Mouse (Mus musculus) layer of hippocampus, adult 9-11 months (tissue): ENCODE results near the gene Nmnat2.

Experiments used
- DNase-seq: peaks from one replicate; pipeline ENCODE4 v3.0.0; 2022

The Nmnat2 gene

DNA sequence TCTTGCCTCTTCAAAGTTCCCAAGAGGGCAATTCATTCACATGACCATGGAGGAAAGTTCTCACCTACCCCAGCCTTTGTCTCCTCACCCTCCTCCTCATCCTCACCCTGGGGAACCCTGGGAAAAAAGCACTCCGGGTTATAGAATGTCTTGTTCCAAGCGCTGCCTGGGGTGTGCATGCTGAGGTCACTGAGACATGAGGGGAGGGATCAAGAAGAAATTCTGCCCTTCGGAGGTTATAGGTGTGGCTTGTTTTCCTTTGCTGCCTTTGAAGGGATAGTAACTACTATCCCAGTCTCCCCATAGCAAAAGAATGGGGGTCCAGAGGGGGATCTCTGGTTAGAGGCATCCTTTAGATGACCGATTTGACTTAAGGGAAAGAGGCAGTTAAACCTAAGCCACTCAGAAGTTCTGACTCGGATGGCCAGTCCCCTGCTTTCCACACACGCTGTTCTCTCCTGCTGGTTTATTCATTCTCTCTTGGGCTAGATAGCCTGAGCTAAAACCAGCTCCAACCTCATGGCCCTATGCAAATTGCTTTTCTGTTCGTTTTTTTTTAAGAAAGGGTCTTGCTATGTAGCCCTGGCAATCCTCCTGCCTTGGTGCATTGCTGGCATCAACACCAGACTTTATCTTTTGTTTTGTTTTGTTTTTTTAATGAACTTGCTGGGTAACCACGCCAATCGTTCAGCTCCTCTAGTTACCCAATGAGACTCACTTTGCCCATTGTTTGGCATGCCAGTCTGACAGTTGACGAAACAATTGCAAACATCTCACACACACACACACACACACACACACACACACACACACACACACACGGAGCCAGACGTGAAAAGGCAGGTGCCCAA is 139.7 kb downstream of the Nmnat2 start:
- no peak for DNase-seq

DNA sequence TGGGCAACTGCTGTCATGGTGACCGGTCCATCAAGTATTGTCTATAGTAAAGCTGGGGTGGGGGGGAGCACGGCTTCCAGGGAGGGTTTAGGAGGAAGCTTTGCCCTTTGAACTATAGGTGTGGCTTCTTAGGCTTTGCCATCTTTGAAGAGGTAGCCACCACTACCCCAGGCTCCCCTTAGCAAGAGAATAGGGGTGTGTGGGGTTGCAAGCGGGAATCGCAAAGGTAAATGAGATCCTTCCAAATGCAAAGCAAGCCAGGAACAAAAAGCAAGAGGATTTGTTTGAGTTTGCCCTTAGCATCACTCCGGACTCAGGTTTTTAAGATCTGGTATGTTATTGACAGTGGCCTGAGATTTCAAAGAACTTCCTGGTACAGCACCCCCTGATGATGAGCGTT is 140.5 kb downstream of the Nmnat2 start:
- no peak for DNase-seq

DNA sequence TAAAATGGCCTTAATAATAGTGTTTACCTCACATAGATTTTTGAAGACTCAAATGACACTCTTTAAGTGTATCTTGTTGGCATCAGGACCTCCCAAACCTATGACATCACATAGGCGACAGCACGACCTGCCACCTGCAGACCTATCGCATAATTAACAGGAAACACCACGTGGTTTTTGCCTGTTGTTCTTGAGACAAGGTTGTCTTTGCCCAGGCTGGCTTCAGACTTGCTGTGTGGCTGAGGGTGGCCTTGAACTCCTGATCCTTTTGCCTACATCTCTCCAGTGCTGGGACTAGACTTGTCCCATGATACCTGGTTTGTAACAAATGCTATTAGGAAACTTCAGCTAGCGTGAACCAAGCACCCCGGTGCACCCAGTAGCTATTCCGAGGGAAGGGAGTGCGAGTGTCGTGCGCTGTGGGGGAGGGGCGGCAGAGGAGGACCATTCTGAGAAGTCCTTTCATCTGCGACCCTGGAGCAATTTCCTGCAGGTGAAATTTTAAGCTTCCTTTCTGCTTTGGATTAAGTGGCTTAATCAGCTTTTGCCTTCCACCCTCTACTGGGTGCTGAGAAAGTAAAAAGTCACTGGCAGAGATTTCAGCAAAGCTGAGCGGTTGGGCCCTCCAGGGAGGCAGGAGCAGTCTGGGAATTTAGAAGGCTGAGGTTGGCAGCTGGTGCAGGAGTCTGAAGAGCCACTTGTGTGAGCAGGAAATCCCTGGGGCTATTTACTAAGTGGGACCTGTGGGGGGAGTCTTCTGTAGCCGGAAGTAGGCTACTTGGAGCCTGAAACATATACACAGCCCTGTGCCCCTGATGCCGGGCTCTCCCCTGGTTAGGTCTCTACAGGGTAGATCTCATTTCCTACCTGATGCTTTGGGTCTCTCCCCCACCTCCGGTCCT is 141.3 kb downstream of the Nmnat2 start:
- DNase-seq: no peak

DNA sequence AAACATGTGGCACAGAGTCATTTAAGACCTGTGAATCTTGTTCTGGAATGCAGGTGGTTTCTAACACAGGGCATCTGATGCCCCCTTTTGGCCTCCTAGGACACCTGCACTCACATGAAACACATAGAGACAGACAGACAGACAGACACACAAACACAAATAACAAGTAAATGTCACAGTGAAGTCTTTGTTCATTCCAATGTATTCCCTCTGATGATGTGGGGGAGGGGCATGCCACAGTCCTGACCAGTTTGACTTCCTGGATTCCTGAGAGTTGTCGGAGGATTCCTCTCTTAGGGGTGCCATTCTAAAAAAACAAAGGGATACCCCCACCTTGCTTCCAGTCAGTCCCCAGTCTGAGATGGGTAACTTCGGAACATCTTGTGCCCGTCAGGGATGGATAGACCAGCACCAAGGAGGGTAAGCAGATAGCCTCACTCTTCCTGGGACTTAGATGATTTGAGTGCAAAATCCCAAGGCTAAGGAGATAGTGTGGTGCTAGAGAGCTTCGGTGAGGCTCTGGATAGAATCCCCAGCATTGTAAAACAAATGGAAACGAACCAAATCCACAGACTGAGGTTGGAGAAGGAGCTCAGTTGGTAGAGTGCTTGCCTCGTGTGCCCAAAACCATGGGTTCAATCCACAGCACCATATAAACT is 142.4 kb downstream of the Nmnat2 start:
- DNase-seq: no peak

DNA sequence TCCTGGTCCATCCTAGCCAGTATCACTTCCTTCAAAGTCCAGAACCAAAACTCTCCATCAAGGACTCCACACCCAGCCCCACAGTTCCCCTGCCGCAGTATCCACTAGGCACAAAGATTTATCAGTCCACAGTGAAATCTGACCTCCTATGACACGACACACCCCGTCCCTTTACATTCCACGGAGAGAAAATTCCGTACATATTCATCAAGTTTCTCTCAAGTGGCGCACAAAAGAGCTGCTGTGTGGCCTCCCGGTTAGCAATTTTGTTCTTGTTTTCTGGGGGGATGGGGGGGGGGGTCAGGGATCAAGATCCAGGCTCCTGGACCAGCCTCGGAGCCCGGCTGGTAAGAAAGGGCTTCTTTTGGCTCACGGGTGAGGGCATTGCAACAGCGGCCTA is 143.8 kb downstream of the Nmnat2 start:
- DNase-seq: no peak

DNA sequence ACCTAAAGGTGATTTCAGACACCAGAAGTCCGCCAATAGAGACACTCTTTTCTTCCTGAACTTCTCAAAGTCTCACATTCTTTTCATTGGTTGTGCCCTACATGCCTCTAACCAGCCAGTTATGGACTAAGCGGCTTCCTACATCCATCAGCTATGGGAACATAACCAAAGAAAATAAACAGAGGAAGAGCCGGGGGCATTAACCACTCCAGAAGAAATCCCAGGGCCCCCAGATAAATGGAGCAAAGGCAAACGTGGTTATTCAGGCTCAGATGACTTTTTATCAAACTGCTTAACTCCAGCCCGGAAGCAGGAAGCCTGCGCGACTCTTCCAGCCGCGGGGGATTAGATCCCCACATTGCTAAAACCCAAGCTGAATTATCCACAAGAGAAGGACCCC is 146.1 kb downstream of the Nmnat2 start:
- no peak for DNase-seq

DNA sequence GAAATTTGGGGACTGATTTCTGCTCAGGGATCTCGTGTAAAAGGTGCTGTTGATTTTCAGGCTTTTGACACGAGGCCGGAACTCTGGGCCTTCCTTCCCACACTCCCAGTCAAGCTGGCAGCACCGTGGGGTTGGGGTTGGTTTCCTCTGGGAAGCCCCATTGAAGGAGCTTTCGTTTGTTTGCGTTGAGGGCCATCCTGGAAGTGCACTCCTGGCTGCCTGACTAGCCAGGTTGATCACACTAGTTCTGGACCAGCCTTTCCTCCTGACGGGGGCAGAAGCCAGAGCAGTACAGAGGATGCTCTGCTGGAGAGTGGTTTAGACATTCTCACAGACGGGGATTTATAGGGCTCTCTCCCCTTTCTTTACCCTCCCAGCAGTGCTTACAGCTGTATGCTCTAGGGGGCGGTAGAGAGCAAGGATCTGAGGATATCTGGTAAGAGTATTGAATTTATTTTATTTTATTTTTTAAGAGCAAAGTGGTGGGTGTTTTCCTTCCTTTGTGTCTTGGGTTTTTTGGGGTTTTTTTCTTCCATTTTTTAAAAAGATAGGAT is 146.6 kb downstream of the Nmnat2 start:
- no peak for DNase-seq

DNA sequence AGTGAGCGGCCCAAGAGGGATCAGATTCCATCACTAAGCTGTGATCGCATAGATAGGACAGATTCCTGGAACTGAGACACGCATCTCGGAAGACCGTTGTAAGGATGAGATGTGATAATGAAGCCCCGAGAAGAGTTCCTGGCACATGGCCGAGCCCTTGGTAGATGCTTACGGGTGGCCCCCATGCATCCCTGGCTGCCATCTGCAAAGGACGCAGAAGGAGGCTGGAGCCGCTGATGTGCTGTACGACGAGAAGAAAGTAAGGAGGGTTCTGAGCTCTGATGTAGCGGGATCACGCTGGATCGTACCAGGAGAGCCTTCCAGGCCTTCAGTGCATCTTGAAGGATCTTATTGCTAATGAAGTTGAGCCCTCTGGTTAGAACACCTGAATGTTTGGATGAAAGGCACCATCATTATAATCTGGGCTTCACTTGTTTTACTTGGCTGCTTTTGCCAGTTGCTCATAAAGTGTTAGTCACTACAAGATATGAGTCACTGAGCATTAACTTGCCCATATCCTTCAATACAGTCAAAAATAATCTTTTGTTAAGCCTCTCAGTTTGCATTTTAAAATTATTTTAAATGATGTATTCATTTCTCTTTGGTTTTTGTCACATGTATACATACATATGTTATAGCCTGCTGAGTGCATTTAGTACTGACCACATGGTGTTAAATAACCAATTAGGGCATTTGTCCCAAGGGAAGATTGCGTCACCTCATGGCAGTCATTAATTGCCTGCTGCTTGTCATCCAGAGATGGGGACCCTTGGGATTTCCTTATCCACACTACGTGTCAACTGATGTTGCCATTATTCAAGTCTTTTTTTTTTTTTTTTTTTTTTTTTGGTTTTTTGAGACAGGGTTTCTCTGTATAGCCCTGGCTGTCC is 147.7 kb downstream of the Nmnat2 start:
- DNase-seq: no peak

DNA sequence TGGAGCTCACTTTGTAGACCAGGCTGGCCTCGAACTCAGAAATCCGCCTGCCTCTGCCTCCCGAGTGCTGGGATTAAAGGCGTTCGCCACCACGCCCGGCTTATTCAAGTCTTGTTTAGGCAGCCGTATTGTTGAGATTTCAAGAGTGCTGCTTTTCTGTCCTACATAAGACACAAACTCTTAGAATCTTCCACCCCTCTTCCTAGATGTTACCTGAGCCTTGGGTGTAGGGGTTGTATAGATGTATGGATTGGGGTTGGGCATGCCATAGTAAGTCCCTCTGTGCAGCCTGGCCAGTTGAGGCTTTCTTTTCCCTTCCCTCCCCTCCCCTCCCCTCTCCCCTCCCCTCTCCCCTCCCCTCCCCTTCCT is 148.4 kb downstream of the Nmnat2 start:
- no peak for DNase-seq

DNA sequence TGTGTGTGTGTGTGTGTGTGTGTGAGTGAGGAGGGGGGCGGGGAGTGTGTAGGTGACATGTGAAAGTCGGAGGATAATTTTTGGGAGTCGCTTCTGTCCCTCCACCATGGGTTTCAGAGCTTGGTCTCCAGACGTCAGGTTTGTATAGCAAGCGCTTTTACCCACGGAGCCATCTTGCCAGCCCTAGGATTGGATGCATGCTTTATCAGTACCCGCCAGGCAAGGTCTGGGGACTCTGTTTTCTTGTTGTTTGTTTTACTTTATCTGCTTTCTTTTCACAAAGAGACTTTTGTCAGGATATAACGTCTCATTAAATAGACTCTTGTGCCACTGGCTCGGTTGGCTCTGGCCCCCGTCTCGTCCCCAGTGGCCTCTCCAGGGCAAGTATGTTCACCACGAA is 150.0 kb downstream of the Nmnat2 start:
- no peak for DNase-seq

DNA sequence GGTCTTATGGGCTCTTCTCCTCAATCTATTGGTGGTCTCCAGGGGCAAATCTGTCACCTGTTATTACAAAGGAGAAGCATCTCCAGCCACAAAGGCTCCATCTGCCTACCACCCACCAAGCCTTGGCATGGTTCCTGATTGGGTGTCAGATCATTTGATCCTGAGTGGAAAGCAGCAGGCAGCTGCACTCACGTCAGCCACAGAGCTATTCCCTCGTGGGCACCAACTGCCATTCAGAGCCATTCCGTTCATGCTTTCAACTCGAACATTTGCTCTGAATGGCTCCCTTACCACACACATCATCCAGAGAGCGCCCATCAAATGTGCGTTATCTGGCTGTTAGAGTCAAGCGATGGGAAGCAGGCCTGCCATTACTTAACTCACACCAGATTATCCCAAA is 153.1 kb downstream of the Nmnat2 start:
- DNase-seq: peak; percentile 66

DNA sequence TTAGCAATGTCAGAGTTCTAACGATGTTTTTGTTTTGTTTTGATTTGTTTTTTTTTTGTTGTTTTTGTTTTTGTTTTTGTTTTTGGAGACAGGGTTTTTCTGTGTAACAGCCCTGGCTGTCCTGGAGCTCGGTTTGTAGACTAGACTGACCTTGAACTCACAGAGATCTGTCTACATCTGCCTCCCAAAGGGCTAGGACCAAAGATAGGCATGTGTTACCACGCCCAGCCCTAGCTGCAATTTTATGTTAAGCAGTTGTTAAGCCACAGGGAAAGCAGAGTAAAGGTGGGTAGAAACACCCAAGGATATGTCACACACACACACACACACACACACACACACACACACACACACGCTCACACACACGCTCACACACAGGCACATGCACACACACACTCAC is 154.6 kb downstream of the Nmnat2 start:
- DNase-seq: no peak

DNA sequence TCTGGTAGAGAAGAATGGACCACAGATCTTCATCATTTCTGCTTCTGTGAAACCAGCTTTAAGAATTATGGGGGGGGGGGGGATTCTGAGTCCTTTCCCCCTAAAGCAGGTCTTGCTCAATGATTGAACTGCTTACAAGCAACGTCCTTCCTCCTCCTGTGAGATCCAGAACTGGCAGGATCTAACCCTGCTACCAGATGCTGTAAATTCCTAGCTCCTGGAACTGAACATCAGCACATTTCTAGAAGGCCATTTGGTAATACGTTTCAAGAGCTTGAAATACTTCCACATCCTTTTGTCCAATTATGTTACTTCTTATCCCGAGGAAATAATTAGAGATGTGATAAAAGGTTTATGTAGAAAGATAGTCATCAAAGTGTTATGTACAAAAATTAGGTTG is 155.0 kb downstream of the Nmnat2 start:
- DNase-seq: no peak

DNA sequence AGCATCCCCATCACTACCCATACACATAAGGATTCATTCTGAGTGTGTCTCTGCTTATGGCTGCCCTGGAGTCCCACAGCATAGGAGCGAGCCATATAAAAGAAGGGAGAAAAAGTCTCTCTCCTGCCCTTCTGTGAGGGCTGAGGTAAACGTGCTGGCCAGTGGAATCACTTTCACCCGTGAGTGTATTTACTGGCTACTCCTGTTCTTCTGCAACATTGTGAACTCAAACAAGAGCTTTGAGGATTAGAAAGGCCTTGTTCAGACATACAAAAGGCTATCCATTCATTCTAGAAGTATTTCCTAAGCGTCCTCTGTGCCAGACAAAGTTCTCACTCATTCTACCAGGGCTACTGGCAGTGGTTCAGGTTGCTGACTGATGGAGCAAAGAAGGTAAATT is 156.8 kb downstream of the Nmnat2 start:
- no peak for DNase-seq

DNA sequence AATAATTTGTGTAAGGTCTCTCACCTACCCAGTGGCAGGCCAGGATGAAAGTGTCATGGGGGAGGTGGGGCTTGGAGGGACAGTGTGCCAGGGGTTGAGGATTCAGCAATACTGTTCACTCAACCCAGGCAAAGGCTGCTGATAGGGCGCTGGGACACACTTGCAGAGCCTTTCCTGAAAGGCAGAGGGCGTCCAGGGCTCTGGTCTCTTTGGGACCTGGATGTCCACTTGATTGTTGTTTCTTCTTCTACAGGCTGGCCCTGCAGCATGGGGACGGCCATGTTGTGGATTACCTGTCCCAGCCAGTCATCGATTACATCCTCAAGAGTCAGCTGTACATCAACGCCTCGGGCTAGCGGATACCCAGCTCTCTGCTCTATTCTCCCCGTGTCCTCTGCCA is 160.5 kb downstream of the Nmnat2 start:
- DNase-seq: no peak

DNA sequence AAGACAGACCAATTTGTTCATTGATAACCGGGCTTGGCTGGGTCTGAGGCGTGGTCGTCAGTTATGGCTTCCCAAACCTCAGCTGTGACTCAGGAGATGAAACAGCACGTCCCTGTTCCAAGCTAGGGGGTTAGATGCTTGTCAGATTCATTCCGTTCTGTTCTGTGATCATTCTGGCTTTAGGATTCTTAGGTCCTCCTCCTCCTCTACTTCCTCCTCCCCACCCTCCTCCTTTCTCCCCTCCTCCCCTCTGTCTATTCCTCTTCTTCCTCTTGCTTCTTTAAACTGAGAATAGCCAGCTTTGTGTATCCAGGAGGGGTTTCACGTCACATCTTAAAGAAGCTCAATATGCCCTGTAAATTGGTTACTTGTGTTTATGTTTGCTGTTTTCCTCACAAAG is 165.8 kb downstream of the Nmnat2 start:
- DNase-seq: no peak

DNA sequence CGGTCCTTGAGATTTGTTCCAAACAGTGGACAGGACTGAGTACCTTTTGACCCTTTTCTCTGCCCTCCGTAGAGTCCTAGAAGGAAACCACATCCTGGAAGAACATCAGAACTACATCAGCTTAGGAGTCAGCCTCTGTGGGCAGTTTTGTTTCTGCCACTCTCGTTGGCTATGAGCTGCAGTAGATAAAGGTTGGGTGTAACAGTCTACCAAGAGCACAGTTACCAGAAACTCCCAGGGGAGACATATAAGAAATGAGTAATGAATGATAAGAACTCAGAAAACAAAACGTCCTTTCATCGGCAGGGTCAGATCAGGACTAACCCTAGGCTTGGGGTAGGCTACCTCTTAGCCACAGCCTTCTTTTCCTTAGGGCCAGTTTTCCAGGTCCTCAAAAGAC is 166.5 kb downstream of the Nmnat2 start:
- no peak for DNase-seq

DNA sequence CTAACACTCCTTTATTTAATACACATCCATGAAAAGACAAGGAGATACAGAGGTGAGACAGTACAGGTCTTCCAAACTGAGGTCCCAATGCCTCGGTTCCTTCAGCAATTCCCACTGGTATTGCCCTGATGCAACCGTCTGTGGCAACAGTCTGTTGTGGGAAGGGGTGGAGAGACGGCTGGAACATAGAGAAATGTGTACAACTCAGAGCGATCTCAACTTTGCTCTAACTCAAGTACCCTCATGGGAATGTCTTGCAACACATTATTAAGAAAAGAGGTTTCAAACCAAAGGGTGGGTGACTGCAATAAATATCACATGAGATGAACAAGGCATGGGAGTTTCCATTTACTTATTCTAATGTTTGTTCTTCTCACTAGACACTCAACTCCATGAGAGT is 168.0 kb downstream of the Nmnat2 start:
- DNase-seq: no peak

DNA sequence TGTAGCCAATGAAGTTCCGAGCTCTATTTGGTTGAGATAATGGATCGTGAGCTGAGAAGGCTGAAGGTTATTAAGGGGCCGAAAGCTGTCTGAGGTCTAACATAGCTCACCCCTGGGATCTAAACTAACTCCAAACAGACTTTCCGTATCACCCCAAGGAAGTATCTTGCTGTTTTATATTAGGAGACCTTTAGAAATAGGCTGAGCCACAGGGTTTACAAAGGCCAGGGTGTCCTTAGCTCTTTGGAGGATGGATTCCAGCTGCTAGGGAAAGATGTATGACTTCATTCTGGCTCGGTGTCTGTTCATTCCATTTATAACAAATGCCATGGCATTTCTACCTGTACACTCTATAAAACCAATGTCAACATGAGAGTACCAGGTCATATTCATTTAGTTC is 169.7 kb downstream of the Nmnat2 start:
- no peak for DNase-seq

DNA sequence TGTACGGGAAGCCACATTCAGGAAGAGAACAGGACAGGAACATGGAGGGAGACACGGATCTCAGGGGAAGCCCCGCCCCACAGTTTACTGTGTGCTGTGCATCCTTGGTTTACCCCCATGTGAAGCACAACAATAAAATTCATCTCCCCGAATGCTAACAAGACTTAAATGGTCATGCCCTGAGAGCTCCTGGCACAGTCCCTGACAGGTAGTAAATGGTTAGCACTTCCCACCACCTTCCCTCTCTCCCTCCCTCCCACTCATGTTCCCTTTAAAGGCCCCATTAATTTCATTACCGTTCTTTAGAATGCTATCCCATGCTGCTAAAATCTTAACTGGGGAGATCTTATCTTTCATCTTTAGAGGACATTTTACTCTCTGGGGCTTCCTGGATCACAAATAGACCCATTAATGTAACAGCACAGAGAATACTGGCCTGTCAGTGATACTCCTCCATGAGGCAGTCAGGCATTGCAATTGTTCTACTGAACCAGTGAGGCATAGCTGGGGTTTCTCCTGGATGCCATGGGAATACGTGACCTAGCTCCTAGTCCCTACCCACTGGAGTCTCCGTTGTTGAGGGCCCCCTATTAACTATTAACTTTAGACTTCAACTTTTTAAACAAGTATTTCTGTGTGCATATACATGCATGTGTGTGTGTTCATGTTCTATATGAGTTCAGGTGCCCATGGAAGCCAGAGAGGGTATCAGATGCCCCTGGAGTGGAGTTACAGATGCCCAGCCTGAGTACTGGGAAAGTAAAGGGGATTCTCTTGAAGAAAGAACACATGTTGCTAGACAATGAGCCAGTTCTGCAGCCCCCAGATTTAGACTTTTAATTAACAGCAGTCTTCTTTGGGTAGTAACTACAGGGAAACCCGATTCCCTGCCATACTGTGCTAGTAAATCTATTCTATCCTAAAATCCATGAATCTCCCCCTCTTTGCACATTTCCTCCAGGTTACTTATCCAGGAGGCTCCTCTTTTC is 170.8 kb downstream of the Nmnat2 start:
- no peak for DNase-seq
